Mouse (Mus musculus): ENCODE results near the gene Ddah2.

Ddah2 gene

DNA sequence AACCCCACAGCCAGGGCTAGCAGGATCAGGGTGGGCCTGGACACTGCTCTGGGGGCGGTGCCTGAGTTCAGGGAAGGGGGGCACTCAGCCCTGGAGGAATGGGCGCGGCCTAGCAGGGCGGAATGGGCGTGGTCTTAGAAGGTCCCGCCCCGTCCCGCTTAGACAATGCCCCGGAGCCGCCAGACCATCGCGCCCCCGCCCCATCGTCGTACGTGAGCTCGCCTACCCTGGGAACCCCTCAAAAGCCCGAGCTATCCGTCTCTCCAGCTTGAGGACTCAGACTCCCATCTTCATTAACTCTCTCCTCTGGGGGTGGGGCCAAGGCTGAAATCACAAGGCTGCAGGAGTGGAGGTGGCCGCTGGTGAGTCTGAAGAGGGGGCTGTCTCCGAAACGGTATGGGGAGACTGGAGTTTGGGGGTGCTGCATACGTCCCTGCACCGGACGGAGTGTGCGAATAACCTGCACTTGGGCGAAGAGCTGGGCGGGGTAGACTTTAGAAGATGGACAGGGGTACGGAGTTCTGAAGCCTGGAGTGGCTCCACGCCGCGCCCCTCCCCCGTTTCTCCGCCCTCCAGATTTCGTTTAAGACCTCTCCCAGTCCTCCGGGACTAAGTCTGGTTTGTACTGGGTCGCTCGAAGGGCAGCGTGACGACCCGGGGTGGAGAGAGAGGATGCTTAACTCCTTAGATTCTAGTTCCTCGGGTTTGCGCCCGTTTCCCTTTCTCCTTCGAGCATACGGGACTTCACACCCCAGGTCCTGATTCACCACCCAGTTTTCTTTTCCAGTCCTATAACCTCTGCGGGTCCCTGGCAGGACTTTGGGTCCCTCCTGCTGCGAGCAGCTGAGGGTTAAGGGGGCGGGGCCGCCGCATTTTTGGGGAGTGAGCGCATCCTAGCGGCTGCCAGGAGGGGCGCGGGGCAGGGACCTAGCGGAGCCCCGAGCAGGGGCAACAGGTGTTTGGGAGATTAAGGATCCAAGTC lies at the start of gene Ddah2:
Gene Ddah2 (plus strand): TSS at position 125 of the 982 bp plus-strand sequence.
- DNase-seq (ENCODE audit: inconsistent ontology term) = peak; percentile 95

DNA sequence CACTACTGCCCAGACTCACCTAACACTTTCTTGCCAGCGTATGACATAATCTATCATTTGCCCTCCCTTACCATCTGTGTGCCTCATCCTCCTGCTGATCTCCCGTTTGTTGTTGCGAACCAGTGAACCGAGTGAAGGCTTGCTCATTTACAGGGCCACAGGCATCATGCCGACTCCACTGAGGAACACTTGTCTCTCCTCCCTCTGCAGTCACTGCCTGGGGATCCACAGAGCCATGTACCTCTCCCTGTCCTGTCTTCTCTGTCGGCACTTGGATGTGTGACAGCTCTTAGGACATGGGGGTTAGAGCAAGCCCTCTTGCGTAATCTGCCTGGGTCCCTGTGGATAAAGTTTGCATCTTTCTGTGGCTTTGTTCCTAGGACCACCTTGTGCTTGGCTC lies 49.2 kb upstream of the Ddah2 start:
- DNase-seq (ENCODE audit: inconsistent ontology term) = no peak

DNA sequence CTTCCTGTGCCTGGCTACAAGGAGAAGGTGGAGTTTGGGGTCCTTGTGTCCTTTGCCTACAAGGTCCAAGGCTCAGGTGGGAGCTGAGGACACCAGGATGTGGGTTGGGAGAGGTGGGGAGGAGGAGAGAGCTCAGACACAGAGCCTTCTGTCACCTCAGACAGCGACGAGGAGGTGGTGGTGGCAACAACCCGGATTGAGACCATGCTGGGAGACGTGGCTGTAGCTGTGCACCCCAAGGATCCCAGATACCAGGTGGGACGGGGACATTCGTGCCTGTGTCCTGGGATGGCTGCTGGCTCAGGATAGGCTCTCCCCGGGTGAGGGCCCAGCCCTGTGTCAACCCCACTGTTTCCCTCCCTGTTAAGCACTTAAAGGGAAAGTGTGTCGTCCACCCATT lies 47.4 kb upstream of the Ddah2 start:
- DNase-seq (ENCODE audit: inconsistent ontology term) = no peak

DNA sequence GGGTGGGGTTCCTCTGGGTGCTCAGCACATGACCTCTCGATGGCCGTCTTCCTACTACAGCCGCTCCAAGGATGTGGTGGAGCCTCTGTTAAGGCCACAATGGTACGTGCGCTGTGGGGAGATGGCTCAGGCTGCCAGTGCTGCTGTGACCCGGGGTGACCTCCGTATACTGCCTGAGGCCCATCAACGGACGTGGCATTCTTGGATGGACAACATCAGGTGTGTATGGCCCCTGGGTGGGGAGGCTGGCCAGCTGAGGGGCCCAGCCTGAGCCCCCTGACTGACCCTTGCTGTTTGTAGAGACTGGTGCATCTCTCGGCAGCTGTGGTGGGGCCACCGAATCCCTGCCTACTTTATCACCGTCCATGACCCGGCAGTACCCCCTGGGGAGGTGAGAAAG lies 46.4 kb upstream of the Ddah2 start:
- no peak for DNase-seq (ENCODE audit: inconsistent ontology term)

DNA sequence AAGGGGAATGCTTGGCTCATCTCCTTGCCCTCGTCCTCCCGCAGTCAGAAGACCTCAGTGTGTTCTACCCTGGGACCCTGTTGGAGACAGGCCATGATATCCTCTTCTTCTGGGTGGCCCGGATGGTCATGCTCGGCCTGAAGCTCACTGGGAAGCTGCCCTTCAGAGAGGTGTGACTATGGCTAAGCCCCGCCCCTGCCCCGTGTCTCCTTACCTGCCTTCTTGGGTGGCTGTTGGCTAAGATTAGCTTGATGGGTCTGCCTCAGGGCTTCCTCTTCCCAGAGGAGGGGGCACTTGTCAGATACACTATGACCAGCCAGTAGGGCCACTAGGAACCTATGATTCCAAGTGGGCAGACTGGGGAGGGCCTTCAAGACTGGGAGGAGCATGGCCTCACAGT lies 45.6 kb upstream of the Ddah2 start:
- DNase-seq (ENCODE audit: inconsistent ontology term) = no peak

DNA sequence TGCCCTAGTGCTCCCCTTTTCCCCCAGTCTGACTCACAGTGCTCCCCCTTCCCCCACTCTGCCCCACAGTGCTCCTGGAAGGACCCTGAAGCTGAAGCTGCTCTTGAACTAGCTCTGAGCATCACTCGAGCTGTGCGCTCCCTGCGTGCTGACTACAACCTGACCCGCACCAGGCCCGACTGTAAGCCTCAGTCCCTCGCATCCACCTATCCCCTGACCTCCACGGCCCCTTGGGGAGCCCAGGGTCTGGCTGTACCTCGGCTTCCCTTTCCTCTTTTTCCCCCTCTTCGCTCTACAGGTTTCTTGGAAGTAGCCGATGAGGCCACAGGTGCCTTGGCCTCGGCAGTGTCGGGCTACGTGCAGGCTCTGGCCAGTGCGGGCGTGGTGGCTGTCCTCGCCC lies 43.5 kb upstream of the Ddah2 start:
- no peak for DNase-seq (ENCODE audit: inconsistent ontology term)

DNA sequence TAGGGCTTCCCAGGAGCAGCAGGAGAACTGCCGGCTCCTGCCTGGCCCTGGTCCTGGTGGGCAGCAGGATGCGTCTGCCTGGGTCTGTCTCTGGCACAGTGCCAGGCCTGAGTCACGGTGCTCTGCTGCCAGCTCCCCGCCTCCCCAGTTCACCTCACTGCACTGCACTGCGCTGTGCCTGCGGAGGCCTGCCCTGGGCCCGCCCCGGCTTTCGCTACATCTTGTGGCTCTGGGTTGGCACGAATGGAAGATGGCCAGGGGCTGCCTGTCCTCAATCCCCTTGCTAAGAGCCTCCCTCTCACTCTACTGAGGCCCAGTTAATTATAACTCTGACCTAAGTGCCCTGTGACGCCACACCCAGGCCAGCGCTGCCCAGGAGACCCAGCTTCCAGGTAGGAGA lies 42.5 kb upstream of the Ddah2 start, which contains the start of gene Vwa7:
Gene Vwa7 (plus strand): TSS at position 204 of the 400 bp plus-strand sequence.
- DNase-seq (ENCODE audit: inconsistent ontology term) = peak; percentile 88

DNA sequence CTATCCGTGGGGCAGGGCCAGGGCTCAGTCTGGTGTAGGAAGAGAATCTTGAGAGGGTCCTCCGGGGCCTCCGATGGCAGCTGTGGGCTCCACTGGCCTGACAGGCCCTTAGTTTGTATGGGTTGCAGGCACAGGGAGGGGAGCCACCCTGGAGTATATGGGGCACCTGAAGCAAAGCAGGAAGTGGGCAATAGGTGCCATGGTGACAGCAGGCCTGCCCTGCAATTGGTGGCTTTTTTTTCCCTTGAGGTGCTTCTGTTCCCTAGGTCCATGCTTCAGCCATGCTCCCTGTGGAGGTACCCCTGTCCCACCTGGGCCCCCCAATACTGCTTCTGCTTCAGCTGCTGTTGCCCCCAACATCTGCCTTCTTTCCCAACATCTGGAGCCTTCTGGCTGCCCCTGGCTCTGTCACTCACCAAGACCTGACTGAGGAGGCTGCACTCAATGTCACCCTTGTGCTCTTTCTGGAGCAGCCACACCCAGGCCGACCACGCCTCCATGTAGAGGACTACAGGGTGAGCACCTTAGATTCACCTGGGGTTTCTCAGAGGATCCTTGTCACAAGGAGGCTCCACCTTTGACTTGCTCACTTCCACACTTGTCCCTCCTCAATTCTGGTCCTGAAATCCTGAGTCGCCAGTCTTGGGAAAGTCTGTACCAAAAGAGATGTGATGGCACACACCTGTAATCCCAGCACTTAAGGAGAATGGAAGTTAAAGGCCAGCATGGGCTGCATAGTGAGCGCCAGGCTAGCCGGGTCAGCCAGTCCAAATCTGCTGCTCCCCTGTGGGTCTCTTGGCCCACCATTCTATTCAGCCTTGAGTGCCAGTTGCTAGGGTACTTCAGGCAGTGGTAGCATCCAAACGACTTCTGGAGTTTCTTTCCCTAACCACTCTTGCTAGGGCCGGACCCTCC lies 41.8 kb upstream of the Ddah2 start:
- DNase-seq (ENCODE audit: inconsistent ontology term) = no peak

DNA sequence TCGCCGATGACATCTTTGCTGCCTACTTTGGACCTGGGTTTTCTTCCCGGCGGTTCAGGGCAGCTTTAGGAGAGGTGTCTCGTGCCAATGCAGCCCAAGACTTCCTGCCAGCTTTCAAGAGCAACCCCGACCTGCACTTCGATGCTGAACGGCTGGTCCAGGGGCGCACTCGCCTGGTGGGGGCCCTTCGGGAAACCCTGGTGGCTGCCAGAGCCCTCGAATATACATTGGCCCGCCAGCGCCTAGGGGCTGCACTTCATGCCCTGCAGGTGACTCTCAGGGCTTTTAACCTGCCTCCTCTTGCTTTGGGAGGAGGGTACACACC lies 41.2 kb upstream of the Ddah2 start:
- no peak for DNase-seq (ENCODE audit: inconsistent ontology term)

DNA sequence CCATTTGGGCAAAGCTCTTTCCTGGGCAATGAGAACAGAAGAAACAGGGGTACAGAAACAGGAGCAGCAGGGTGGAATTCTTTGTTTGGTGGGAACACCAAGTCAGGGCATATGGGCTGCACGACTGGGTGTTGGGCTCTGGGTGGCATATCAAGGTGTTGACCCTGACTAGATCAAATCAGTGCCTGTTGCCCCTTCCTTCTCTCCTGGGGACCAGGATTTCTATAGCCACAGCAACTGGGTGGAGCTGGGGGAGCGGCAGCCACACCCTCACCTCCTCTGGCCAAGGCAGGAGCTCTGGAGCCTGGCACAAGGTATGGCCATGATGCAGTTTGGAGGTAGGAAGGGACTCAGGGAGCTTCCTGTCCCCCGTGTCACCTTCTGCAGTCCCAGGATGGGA lies 40.7 kb upstream of the Ddah2 start:
- DNase-seq (ENCODE audit: inconsistent ontology term) = no peak

DNA sequence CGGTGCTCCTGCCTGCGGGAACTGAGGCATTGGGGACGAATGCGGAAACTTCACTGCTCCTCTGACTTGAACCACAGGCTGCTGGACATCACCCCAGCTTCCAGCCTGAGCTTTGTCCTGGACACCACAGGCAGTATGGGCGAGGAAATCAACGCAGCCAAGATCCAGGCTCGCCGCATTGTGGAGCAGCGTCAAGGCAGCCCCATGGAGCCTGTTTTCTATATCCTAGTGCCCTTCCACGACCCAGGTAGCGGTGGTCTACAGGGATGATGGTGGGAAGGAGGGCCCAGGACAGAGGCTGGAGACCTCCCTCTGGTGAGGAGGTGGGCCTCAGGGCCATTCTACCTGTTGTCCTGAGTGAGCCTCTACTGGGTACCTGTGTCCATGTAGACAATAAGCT lies 38.9 kb upstream of the Ddah2 start:
- no peak for DNase-seq (ENCODE audit: inconsistent ontology term)

DNA sequence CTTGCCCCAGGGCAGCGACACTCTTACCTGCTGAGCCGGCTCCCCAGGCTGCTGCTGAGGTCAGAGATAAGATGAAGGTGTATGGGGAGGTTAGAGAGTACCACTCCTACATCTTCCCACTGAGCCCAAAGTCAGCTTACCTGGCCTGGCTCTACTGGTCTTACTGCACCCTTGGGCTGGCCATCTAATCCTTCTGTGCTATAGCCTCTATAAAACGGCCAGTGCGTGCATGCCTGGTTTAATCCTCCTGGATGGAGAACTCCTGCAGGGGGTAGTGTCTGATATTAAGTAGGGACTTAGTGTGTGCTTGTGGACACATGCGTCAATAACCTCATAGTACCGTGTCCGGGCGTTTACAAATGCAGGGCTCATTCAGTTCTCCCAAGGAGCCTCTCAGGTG lies 38.3 kb upstream of the Ddah2 start:
- DNase-seq (ENCODE audit: inconsistent ontology term) = no peak

DNA sequence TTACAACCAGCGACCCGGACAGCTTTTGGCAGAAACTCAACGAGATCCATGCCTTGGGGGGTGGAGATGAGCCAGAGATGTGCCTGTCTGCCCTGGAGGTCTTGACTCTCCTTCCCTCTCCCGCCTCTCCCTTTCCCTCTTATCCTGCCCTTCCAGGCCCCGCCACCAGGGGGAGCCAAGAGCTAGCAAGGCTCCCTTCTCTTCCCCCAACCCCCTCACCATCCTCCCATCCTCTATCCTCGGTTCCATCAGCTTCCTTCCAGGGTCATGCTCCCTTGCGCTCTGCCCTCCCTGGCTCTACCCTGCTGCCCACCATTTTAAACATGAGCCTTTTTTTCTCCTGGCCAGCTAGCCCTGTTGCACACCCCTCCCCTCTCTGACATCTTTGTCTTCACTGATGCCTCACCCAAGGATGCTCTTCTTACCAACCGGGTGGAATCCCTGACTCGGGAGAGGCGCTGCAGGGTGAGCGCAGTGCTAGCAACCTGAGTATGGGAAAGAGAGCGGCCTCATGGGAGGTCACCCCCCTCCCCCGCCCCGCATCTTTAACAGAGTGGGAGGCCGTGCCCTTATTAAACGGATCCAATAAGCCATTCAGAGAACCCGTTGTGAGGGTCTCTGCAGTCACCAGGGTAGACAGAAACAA lies 37.5 kb upstream of the Ddah2 start:
- DNase-seq (ENCODE audit: inconsistent ontology term) = peak; percentile 94

DNA sequence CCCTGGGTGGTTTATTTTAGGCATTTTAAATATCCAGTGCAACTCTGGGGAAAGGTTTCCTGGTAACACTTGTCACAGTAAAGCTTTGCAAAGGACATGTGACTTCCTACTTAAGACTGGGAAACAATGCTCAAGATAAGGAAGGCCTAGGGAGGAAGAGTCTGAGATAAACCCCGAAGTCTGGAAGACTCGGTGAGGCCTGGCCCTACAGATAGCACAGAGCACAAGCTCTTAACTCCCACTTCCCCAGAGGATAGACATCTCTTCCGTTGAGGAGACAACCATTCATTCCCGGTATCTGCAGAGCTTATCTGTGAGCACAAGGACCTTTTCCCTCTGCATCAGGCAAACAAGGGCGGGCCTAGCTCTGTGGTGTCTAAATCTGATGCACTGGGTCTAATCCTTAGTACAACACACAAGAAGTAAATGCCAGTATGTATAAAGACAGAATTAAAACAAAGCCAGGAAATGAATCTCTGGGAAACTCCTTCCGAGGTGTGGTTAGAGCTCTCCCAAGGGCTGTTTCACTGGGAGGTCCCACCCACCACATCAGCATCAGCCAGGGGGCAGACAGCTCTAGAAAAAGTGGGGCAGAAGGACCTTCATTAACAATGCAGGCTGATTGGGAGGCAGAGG lies 36.9 kb upstream of the Ddah2 start:
- DNase-seq (ENCODE audit: inconsistent ontology term) = no peak

DNA sequence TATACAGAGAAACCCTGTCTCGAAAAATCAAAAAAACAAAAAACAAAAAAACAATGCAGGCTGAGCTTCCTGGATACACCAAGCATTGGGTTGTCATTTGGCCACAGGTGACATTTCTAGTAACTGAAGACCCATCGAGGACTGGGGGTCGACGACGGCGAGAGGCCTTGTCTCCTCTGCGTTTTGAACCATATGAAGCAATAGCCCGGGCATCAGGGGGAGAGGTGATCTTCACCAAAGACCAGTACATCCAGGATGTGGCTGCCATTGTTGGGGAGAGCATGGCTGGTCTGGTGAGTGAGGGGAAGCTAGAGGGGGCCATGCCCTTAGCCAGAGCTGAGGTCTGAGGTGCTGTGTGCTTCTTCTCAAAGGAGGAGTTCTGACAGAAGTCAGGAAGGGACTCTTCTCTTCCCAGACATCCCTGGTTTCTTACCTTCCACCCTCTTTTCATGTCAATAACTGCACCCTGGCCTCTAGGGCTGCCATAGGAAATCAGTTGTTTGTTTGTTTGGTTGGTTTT lies 36.2 kb upstream of the Ddah2 start:
- DNase-seq (ENCODE audit: inconsistent ontology term) = no peak

DNA sequence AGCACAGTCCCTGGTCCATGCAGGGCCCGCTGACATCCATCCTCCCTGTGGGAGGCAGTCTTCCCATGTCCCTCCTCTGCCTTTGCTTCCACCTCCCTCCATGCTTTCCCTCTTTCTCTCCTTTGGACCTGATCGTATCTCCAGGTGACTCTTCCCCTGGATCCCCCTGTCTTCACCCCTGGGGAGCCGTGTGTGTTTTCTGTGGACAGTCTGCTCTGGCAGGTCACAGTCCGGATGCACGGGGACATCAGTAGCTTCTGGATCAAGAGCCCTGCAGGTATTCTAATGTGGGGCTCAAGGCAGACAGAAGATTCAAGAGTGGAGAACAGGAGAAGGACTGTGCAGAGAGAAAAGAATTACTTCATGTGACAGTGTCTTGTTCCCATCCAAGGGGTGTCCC lies 35.6 kb upstream of the Ddah2 start:
- no peak for DNase-seq (ENCODE audit: inconsistent ontology term)

DNA sequence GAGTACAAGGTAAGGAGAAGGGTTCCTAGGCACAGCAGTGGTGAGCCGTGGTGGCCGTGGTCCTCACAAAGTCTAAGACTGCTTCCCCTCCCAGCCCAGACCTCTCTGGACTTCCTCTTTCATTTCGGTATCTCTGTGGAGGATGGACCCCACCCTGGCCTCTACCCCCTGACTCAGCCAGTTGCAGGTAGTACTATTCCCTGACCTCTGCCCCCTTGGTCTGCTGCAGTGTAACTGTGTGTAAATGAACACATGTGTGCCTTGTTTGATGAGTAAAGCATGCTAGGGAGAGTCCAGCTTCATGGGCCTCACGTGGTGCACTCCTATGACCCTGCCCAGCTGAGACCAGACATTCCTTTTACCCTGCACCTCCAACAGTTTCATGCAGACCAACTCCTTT lies 35.1 kb upstream of the Ddah2 start:
- DNase-seq (ENCODE audit: inconsistent ontology term) = no peak

DNA sequence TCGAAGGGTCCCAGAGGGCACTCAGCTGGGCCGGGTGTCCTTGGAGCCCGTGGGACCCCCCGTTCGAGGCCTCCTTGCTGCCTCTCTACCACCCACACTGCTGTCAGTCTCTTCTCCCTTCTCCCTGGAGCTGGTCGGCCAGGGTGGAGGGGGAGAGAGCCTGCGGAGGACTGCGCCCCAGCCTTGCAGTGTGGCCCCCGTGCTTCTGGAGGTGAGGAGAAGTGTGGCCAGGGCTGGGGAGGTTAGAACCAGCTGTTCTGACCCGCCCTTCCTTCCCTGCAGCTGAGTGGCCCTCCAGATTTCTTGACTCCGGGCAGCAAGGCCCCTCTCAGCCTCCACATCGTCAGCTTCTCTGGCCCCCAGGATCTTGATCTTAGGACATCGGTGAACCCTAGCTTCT lies 34.6 kb upstream of the Ddah2 start:
- DNase-seq (ENCODE audit: inconsistent ontology term) = no peak

DNA sequence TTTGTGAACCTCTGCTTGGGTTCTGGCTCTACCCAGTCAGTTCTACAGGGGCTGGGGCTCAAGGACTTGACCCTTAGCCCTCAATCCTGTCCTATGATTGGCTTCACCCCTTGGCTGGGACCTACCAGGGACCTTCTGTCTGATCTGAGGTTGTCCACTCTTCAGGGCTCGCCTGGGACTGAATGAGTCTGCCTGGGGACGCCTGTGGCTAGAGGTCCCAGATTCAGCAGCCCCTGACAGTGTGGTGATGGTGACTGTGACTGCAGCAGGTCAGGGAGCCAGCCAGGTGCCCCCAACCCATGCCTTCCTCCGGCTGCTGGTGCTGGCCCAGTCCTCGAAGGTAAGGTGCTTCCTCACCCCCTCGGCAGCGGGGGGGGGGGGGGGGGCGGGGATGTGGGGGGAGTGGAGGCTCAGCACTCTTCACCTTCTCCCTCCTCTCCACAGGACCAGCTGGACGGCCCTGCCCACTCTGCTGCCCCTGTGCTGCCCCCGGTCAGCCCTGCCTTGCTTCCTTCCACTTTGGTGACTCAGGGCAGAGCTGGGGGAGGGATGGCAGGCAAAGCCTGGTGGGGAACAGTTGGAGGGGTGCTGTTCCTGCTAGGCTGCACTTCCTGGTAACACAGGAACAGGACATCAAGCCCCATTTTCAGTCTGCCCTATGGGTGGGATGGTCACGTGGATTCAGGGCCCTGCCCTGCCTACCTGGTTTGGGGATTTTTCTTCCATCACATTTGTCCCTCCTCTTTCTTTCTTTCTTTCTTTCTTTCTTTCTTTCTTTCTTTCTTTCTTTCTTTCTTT lies 33.9 kb upstream of the Ddah2 start:
- no peak for DNase-seq (ENCODE audit: inconsistent ontology term)

DNA sequence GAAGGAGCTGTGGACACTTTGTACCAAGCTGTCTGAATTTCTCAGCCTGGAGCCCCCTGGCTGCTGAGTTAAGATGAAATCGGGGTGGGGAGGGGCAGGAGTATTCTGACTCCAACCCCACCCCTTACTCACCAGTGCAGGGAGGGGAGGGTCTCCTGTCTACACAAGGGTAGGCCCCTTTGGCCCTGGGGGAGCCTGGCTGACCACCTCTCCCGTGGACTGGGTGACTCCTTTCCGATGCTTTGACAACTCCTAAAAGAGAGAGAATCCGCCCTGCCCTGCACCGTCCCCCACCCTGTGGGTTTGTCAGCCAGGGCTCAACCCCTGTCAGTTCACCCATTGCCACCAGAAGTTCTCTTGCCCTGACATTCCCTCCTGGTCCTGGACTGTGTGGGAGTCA lies 32.6 kb upstream of the Ddah2 start:
- no peak for DNase-seq (ENCODE audit: inconsistent ontology term)
